Mouse (Mus musculus) heart, postnatal 0 days (tissue): ENCODE results near the gene Prm2. TPM values are rescaled to one million over a fixed set of nuclear protein-coding genes. Genes with fewer than 3 reads are reported as not detected.
"Not testable (repeated sequence)": the region's sequence is repeated elsewhere in the genome, so short reads cannot be mapped to it uniquely, and the experiment has no call there.

Experiments used
- ATAC-seq: fragments of 200-750 bp; cut with Nextera tagmentation; 2 replicates; pipeline ENCODE4 v1.8.0; 2017; ENCODE audit warnings: low read depth, moderate number of reproducible peaks, moderate library complexity; ENCODE audit not compliant: insufficient read depth
- DNase-seq: peaks from one replicate; pipeline ENCODE4 v3.0.0-alpha.2; 2016; ENCODE audit warnings: low spot score
- H3K27ac ChIP-seq: fragments of 300-500 bp; sonication (generic); 2 replicates; pipeline ENCODE4 v1.5.1; 2014; ENCODE audit warnings: low read depth, mild to moderate bottlenecking
- H3K27me3 ChIP-seq: fragments of 300-500 bp; sonication (generic); 2 replicates; pipeline ENCODE4 v1.6.1; 2014; ENCODE audit warnings: low read length, mixed read lengths; ENCODE audit not compliant: control insufficient read depth, insufficient read depth
- H3K36me3 ChIP-seq: fragments of 300-500 bp; sonication (generic); replicated peaks from 2 replicates; pipeline ENCODE4 v1.6.1; 2014; ENCODE audit warnings: low read length, mixed read lengths; ENCODE audit not compliant: control insufficient read depth, insufficient read depth
- H3K4me1 ChIP-seq: fragments of 300-500 bp; sonication (generic); 2 replicates; pipeline ENCODE4 v1.6.1; 2014; ENCODE audit warnings: antibody characterized with exemption; ENCODE audit not compliant: control insufficient read depth, insufficient read depth
- H3K4me2 ChIP-seq: fragments of 300-500 bp; sonication (generic); 2 replicates; pipeline ENCODE4 v1.6.1; 2014; ENCODE audit warnings: low read depth, mild to moderate bottlenecking, low read length, moderate library complexity
- H3K4me3 ChIP-seq: fragments of 300-500 bp; sonication (generic); 2 replicates; pipeline ENCODE4 v1.5.1; 2014; ENCODE audit warnings: low read depth, low read length
- H3K9ac ChIP-seq: fragments of 300-500 bp; sonication (generic); replicated peaks from 2 replicates; pipeline ENCODE4 v1.6.1; 2014; ENCODE audit warnings: low read depth, low read length, mixed read lengths
- H3K9me3 ChIP-seq: fragments of 300-500 bp; sonication (generic); replicated peaks from 2 replicates; pipeline ENCODE4 v1.6.1; 2016; ENCODE audit warnings: low read length; ENCODE audit not compliant: control insufficient read depth
- CTCF ChIP-seq: IDR thresholded peaks from 2 replicates; pipeline ENCODE4 v1.5.1; 2016; ENCODE audit warnings: antibody characterized with exemption, control low read depth, low read depth
- EP300 ChIP-seq: IDR thresholded peaks from 2 replicates; pipeline ENCODE4 v1.6.1; 2016; ENCODE audit warnings: antibody characterized with exemption, low read depth
- WGBS: fragments of 180-500 bp; shearing (Covaris S2); extraction: QIAGEN DNeasy Blood & Tissue Kit; methylation state at CpG from one replicate; pipeline ENCODE4 v1.1.7; 2014; 5-methylcytosine and 5-hydroxymethylcytosine counted together
- polyA plus RNA-seq: library from polyadenylated mRNA; unstranded; fragments of >200 nt; fragmentation: Nextera tagmentation; extraction: Ambion mirVana; gene quantifications from 2 replicates; pipeline ENCODE4 v1.2.1, GENCODE M21; 2015
- total RNA-seq: library from RNA; depleted of rRNA; stranded (reverse); fragments of >200 nt; gene quantifications from 2 replicates; pipeline ENCODE4 v1.2.3, GENCODE M21; 2014; ENCODE audit warnings: low replicate concordance

The Prm2 gene
- total and polyA plus RNA-seq, 2 experiments from 2014 or later: not detected

DNA sequence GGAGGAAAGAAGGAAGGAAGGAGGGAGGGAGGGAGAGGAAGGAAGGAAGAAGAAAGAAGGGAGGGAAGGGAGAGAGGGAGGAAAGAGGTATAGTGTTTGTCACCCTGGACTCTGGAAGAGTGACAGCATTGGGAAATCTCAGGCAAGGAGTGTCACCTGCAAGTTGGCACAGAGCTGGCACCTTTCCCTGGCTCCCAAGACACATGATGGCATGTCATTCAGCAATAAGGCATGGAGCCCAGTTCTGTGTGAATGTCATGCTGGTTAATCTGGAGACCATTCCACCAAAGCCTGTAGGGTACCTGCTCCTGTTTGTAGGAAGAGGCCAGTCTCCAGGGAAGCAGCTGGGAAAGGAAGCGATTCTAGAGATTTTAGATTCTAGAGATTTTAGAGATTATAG is 14.4 kb upstream of the Prm2 start:
- no peaks in the 10 kb centered on the region for H3K36me3 ChIP-seq
- H3K9me3 ChIP-seq: no peaks in the 10 kb centered on the region
- no peak overlapping the region for H3K4me2 ChIP-seq
- H3K27me3 ChIP-seq: no peaks in the 10 kb centered on the region
- ATAC-seq (no peak), DNase-seq (no peak)
- peaks cover 9% of the 10 kb centered on the region; the same call in 1 of the 2 replicates for H3K4me1 ChIP-seq
- no peak overlapping the region for H3K27ac ChIP-seq
- WGBS: 93% methylated on average over 1 of the region's 1 CpGs
- no peak overlapping the region for H3K4me3 ChIP-seq
- TF ChIP-seq CTCF: no peak
- no peak for TF ChIP-seq EP300
- no peak overlapping the region for H3K9ac ChIP-seq

DNA sequence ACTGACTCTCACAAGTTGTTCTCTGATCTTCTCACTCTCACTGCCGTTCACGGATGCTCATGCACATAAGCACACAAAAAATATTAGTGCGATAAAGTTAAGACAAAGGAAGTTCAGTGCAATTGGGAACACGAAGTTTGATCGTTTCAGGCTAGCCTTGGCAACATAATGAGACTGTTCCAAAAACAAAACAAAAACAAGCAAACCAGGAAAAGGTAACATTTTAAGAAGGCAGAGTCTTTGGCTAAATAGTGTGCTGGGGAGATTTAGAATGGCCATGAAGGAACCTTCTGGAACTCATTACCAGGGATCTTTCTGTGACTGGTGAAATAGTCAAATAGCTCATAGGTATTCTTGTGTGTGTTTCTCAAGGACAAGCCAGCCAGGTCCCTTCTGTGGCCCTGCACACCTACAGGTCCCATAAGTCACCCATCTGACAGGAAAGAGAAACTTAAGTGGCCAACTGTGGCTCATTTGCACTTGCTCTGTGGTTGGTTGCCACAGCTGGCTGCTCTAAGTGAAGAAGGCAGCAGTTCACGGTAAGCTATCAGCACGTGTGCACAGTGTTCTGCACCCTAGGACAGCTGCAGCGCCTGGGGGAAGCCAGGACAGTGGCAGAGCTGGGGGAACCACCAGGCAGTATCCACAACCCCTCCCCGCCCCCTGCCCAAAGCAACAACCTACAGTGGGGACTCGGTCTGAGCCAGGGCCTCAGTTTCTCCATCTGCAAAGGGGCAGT is 10.0 kb upstream of the Prm2 start, which contains the start of gene Prm1:
Gene Prm1, minus strand, starts transcription at position 51 of the 739 bp plus-strand sequence.
- DNase-seq (no peak), ATAC-seq (no peak)
- TF ChIP-seq EP300 (no peak), CTCF (no peak)
- Histone ChIP-seq H3K27me3 (no peaks in the 10 kb centered on the region), H3K4me1 (no peaks in the 10 kb centered on the region), H3K36me3 (no peaks in the 10 kb centered on the region), H3K9me3 (no peaks in the 10 kb centered on the region), H3K4me2 (no peak within 1 kb of the TSS), H3K9ac (no peak within 1 kb of the TSS), H3K27ac (no peak within 1 kb of the TSS; the same call in 1 of the 2 replicates), H3K4me3 (no peak within 1 kb of the TSS)
- 73% methylated on average over 10 of the region's 10 CpGs for WGBS

DNA sequence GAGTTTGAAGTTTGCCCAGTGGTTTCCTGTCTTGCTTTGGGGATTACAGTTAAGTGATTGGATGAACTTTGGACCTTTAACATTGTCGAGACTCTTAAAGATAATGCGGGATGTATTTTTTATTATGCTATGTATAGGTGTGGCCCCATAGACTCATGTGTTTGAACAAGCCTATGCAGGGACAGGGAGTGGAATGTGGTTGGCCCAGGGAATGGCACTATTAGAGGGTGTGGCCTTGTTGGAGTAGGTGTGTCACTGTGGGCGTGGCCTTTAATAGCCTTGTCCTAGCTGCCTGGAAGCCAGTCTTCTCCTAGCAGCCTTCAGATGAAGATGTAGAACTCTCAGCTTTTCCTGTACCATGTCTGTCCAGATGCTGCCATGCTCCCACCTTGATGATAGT is 6.5 kb upstream of the Prm2 start:
- DNase-seq, H3K4me3 ChIP-seq, H3K36me3 ChIP-seq, H3K27me3 ChIP-seq, H3K27ac ChIP-seq, H3K4me2 ChIP-seq, H3K9me3 ChIP-seq, H3K9ac ChIP-seq, H3K4me1 ChIP-seq, ATAC-seq: not testable (repeated sequence)
- 72% methylated on average over 3 of the region's 3 CpGs for WGBS

DNA sequence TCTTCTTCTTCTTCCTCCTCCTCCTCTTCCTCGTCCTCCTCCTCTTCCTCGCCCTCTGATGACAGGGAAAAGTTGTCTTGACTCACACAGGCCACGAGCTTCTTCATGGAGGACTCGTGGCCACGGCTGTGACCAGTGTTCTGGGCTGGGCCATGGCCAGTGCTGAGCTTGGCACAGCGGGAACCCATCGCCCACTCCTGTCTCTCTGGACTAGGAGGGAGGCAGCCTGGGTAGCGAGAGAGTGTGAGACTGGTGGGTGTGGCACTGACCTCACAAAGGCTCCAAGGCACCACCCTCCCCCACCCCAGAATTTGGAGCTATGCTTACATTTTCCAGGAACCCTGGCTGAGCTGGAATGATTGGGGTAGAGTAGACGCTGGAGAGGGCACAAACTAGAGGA is 5.2 kb downstream of the Prm2 start, which contains the start of gene Prm3:
Gene Prm3, minus strand, starts transcription at position 213 of the 400 bp plus-strand sequence.
- Histone ChIP-seq H3K9me3 (no peaks in the 10 kb centered on the region), H3K36me3 (no peaks in the 10 kb centered on the region), H3K4me2 (no peak within 1 kb of the TSS), H3K27me3 (no peaks in the 10 kb centered on the region), H3K4me3 (no peak within 1 kb of the TSS), H3K9ac (no peak within 1 kb of the TSS), H3K27ac (no peak within 1 kb of the TSS), H3K4me1 (peaks cover 11% of the 10 kb centered on the region)
- WGBS: 78% methylated on average over 9 of the region's 9 CpGs
- DNase-seq (no peak), ATAC-seq (no peak)
- TF ChIP-seq CTCF (no peak), EP300 (no peak)

DNA sequence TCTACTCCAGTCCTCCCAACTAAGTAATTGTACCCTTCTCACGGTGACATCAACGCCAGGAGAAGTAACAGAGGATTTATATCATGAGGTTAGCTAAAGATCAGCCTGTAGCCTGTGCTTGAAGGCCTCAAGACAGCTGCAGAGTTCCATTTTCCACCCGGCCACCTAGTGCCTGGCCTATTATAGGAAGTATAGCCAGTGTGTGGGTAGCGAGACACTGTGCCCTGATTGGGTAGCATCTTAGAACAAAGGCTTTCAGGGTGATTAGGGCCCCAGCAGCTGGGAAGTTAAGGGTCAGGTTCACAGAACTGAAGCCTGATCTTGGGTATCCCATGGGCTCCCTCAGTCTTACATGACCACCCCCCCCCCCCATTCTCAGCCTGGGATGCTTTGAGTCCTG is 7.1 kb downstream of the Prm2 start:
- TF ChIP-seq EP300 (no peak), CTCF (no peak)
- Histone ChIP-seq H3K27me3 (no peaks in the 10 kb centered on the region), H3K4me3 (no peak overlapping the region), H3K4me1 (peaks cover 13% of the 10 kb centered on the region), H3K9ac (no peak overlapping the region), H3K27ac (no peak overlapping the region), H3K9me3 (no peaks in the 10 kb centered on the region), H3K36me3 (no peaks in the 10 kb centered on the region), H3K4me2 (no peak overlapping the region)
- no peak for ATAC-seq
- no peak for DNase-seq
- 83% methylated on average over 4 of the region's 4 CpGs for WGBS

DNA sequence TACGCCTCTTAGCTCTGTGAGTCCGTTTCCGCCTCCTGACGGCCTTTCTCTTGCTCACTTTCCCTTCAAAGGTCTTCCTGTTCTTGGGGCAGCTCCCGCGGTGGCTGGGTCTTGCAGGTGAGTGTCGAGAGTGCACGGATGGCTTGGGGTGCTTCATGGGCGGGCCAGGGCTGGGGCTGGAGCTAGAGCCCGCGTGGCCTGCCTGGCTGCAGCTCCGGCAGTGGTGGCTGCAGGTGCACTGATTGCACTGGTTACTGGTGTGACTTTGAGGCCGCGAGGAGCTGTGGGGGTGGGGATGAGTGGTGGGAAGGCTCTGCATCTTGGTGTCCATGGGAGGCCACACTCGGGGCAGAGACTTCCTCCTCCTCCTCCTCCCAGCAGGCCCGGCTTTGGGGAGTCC is 7.7 kb downstream of the Prm2 start, which contains the start of gene Tnp2:
Gene Tnp2, minus strand, starts transcription at position 390 of the 400 bp plus-strand sequence.
- peaks cover 16% of the 10 kb centered on the region for H3K4me1 ChIP-seq
- no peaks in the 10 kb centered on the region for H3K36me3 ChIP-seq
- ATAC-seq (no peak), DNase-seq (no peak)
- H3K9me3 ChIP-seq: no peaks in the 10 kb centered on the region
- no peak within 1 kb of the TSS for H3K4me2 ChIP-seq
- no peak within 1 kb of the TSS for H3K9ac ChIP-seq
- no peak within 1 kb of the TSS for H3K4me3 ChIP-seq
- no peaks in the 10 kb centered on the region for H3K27me3 ChIP-seq
- WGBS: 58% methylated on average over 16 of the region's 16 CpGs
- no peak within 1 kb of the TSS for H3K27ac ChIP-seq
- no peak for TF ChIP-seq EP300
- TF ChIP-seq CTCF: no peak
